Comparison of ENCODE assay signal across 31 mouse cellular contexts in the genomic region with DNA sequence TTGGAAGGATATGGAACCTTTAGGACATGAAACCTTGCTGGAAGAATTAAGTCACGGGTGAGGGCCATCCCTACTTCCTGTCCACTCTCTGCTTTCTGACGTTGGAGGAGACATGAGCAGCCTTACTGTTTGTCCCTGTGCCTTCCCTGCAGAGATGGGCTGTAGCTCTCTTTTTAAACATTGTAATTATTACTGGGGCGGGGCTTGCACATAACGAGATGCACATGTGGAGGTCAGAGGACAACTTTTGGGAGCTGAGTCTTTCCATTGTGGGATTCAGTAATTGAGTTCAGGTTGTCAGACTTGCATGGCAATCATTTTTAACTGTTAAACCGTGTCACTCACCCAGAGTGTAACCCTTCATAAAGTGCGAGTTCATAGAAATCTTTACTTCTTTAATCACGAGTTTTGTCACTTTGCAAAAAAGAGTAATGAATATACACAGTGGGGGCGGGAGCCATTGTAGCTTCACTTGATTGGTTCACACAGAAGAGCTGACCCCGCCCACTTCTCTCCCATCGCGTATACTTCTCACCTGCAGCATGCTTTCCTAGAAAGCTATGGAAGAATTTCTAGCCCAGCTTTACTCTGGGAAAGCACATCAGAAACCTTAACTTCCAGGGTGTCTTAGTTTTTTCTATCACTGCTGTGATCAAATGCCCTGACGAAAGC.
DNase-seq lines count a peak whose midpoint lies in the region; ATAC-seq lines count a peak whose summit lies in the region.
"Had no signal": no experiment of that assay in that cellular context is flagged by ENCODE, and none has a peak within 500 bp of the region (broad histone marks: within the 10 kb centered on the region; RNA-seq: fewer than 3 reads in every experiment).

No protein-coding gene starts in this region.

- H3K9me3 ChIP-seq in embryonic facial prominence, embryonic 13.5 days: no peaks in the 10 kb centered on the region
- no peaks in the 10 kb centered on the region for H3K9me3 ChIP-seq in limb, embryonic 10.5 days (replicated peaks)
- H3K9me3 ChIP-seq in neural tube, embryonic 15.5 days (replicated peaks): no peaks in the 10 kb centered on the region
- H3K9me3 ChIP-seq: hindbrain, embryonic 12.5 days; liver, embryonic 15.5 days had no signal

- intact Hi-C loops in heart, postnatal 10 days (cut with DNase I): no loop called here

- ATAC-seq in embryonic facial prominence, embryonic 13.5 days (ENCODE audit: insufficient number of reproducible peaks, insufficient read depth, low FRiP score, low TSS enrichment, low read depth): no peak
- no peak for ATAC-seq in neural tube, embryonic 15.5 days (ENCODE audit: low FRiP score)
- ATAC-seq: forebrain, postnatal 0 days; intestine, postnatal 0 days; Patski had no signal

- peak overlapping the region; percentile 42 for H3K4me2 ChIP-seq in embryonic facial prominence, embryonic 13.5 days
- H3K4me2 ChIP-seq in neural tube, embryonic 15.5 days: no peak overlapping the region
- H3K4me2 ChIP-seq: hindbrain, embryonic 12.5 days; liver, embryonic 15.5 days had no signal

- peaks cover 19% of the 10 kb centered on the region for H3K4me1 ChIP-seq in embryonic facial prominence, embryonic 13.5 days
- H3K4me1 ChIP-seq in limb, embryonic 10.5 days: peaks cover 26% of the 10 kb centered on the region
- no peaks in the 10 kb centered on the region for H3K4me1 ChIP-seq in neural tube, embryonic 15.5 days
- H3K4me1 ChIP-seq: hindbrain, embryonic 12.5 days; liver, embryonic 15.5 days; megakaryocyte, embryonic 14.5 days had no signal

- no peak overlapping the region for H3K9ac ChIP-seq in embryonic facial prominence, embryonic 13.5 days
- H3K9ac ChIP-seq in neural tube, embryonic 15.5 days (replicated peaks): no peak overlapping the region
- H3K9ac ChIP-seq: forebrain, postnatal 0 days; hindbrain, embryonic 12.5 days; liver, embryonic 15.5 days had no signal

- peak overlapping the region; percentile 4; the same call in 1 of the 2 replicates for H3K4me3 ChIP-seq in embryonic facial prominence, embryonic 13.5 days
- peak overlapping the region; percentile 6; the same call in 1 of the 2 replicates for H3K4me3 ChIP-seq in limb, embryonic 10.5 days
- H3K4me3 ChIP-seq in neural tube, embryonic 15.5 days (replicated peaks): no peak overlapping the region
- H3K4me3 ChIP-seq: erythroblast, embryonic 14.5 days; hindbrain, embryonic 12.5 days; liver, embryonic 15.5 days; megakaryocyte, embryonic 14.5 days had no signal

- H3K27me3 ChIP-seq in embryonic facial prominence, embryonic 13.5 days: no peaks in the 10 kb centered on the region
- H3K27me3 ChIP-seq in limb, embryonic 10.5 days (ENCODE audit: low read depth, poor library complexity, severe bottlenecking): no peaks in the 10 kb centered on the region
- no peaks in the 10 kb centered on the region for H3K27me3 ChIP-seq in neural tube, embryonic 15.5 days (replicated peaks)
- H3K27me3 ChIP-seq: CH12.LX; hindbrain, embryonic 12.5 days; liver, embryonic 15.5 days; Patski had no signal

- no peak overlapping the region for H3K27ac ChIP-seq in embryonic facial prominence, embryonic 13.5 days
- peak overlapping the region; percentile 25; the same call in 1 of the 2 replicates for H3K27ac ChIP-seq in limb, embryonic 10.5 days
- no peak overlapping the region for H3K27ac ChIP-seq in neural tube, embryonic 15.5 days (replicated peaks)
- H3K27ac ChIP-seq: hindbrain, embryonic 12.5 days; liver, embryonic 15.5 days; stomach, postnatal 0 days had no signal

- WGBS in embryonic facial prominence, embryonic 13.5 days: 30% methylated on average over 12 of the region's 12 CpGs
- 43% methylated on average over 12 of the region's 12 CpGs for WGBS in limb, embryonic 10.5 days
- 83% methylated on average over 12 of the region's 12 CpGs for WGBS in neural tube, embryonic 15.5 days

- peak; percentile 75 for DNase-seq in heart, adult 11 months
- DNase-seq in heart, postnatal 10 days: no peak
- DNase-seq in embryo, embryonic 11 days: peak; percentile 50
- peak; percentile 54 for DNase-seq in limb, embryonic 10.5 days (ENCODE audit: low spot score)
- no peak for DNase-seq in left cerebral cortex, adult 9 months (ENCODE audit: low spot score in 2 of 2)
- no peak for DNase-seq in spleen, postnatal 10 days (ENCODE audit: low spot score in 2 of 2)
- DNase-seq: adrenal gland, postnatal 14 days; cerebellum, adult 11 months; cerebellum, postnatal 14 days; forebrain, postnatal 0 days; gastrocnemius, postnatal 10 days; kidney, adult 9 months; kidney, postnatal 10 days; layer of hippocampus, adult 9-11 months; left cerebral cortex, postnatal 4 days; lung, postnatal 36 days; midbrain, embryonic 14.5 days; retina, postnatal 1 day; spleen, adult 18-20 months; thymus, adult 18-20 months; thymus, postnatal 25 days had no signal

- no peaks in the 10 kb centered on the region for H3K36me3 ChIP-seq in embryonic facial prominence, embryonic 13.5 days
- no peaks in the 10 kb centered on the region for H3K36me3 ChIP-seq in limb, embryonic 10.5 days
- H3K36me3 ChIP-seq in neural tube, embryonic 15.5 days: no peaks in the 10 kb centered on the region
- H3K36me3 ChIP-seq: hindbrain, embryonic 12.5 days; liver, embryonic 15.5 days had no signal

Comparison
In these comparisons a context has a peak if more than half of its experiments do, and no peak if none do; other contexts are left out.
1. DNase-seq: peak in heart, adult 11 months (single experiment), embryo, embryonic 11 days (single experiment) and limb, embryonic 10.5 days (single experiment); none in heart, postnatal 10 days (0 of 2), left cerebral cortex, adult 9 months (0 of 2) and spleen, postnatal 10 days (0 of 2).